Mouse (Mus musculus) kidney, postnatal 0 days (tissue): Measurements from ENCODE around the gene Nhlrc1. TPM values are rescaled to one million over a fixed set of nuclear protein-coding genes. Genes with fewer than 3 reads are reported as not detected.

Experiments used
- ATAC-seq: fragments of 200-750 bp; cut with Nextera tagmentation; replicated peaks from 2 replicates; pipeline ENCODE4 v1.8.0; 2017; ENCODE audit warnings: low read depth, moderate number of reproducible peaks, moderate TSS enrichment, moderate library complexity; ENCODE audit not compliant: low FRiP score
- DNase-seq: peaks from one replicate; pipeline ENCODE4 v3.0.0-alpha.2; 2016; ENCODE audit warnings: low spot score
- H3K27ac ChIP-seq: fragments of 300-500 bp; sonication (generic); 2 replicates; pipeline ENCODE4 v1.5.1; 2014; ENCODE audit warnings: mild to moderate bottlenecking
- H3K27me3 ChIP-seq: fragments of 300-500 bp; sonication (generic); 2 replicates; pipeline ENCODE4 v1.6.1; 2014; ENCODE audit warnings: low read length, mixed read lengths; ENCODE audit not compliant: insufficient read depth
- H3K36me3 ChIP-seq: fragments of 300-500 bp; sonication (generic); 2 replicates; pipeline ENCODE4 v1.6.1; 2014; ENCODE audit warnings: low read length, mixed read lengths; ENCODE audit not compliant: insufficient read depth
- H3K4me1 ChIP-seq: fragments of 300-500 bp; sonication (generic); replicated peaks from 2 replicates; pipeline ENCODE4 v1.6.1; 2014; ENCODE audit warnings: antibody characterized with exemption, low read length, mixed read lengths; ENCODE audit not compliant: insufficient read depth
- H3K4me2 ChIP-seq: fragments of 300-500 bp; sonication (generic); 2 replicates; pipeline ENCODE4 v1.6.1; 2014; ENCODE audit warnings: mild to moderate bottlenecking, low read length, moderate library complexity, mixed read lengths
- H3K4me3 ChIP-seq: fragments of 300-500 bp; sonication (generic); replicated peaks from 2 replicates; pipeline ENCODE4 v1.5.1; 2014; ENCODE audit warnings: low read depth, low read length
- H3K9ac ChIP-seq: fragments of 300-500 bp; sonication (generic); 2 replicates; pipeline ENCODE4 v1.6.1; 2014; ENCODE audit warnings: low read depth, low read length
- H3K9me3 ChIP-seq: fragments of 300-500 bp; sonication (generic); replicated peaks from 2 replicates; pipeline ENCODE4 v1.6.1; 2016; ENCODE audit warnings: low read length, inconsistent platforms, mixed read lengths
- CTCF ChIP-seq: IDR thresholded peaks from 2 replicates; pipeline ENCODE4 v1.5.1; 2016; ENCODE audit warnings: antibody characterized with exemption, low read depth, mild to moderate bottlenecking, moderate library complexity
- WGBS: fragments of 180-500 bp; shearing (Covaris S2); extraction: QIAGEN DNeasy Blood & Tissue Kit; methylation state at CpG from one replicate; pipeline ENCODE4 v1.1.7; 2014; 5-methylcytosine and 5-hydroxymethylcytosine counted together
- polyA plus RNA-seq: library from polyadenylated mRNA; unstranded; fragments of >200 nt; fragmentation: Nextera tagmentation; extraction: Ambion mirVana; gene quantifications from 2 replicates; pipeline ENCODE4 v1.2.1, GENCODE M21; 2015

Gene Nhlrc1
- polyA plus RNA-seq, 1 experiment from 2014 or later: 2.7 TPM

GRCm38 (mm10) chr13:47017259-47017658 lies 2.6 kb upstream of the Nhlrc1 start:
- Histone ChIP-seq H3K27me3 (no peaks in the 10 kb centered on the region), H3K36me3 (no peaks in the 10 kb centered on the region), H3K27ac (no peak overlapping the region), H3K4me3 (no peak overlapping the region), H3K4me2 (no peak overlapping the region), H3K9ac (no peak overlapping the region), H3K4me1 (peaks cover 12% of the 10 kb centered on the region), H3K9me3 (no peaks in the 10 kb centered on the region)
- WGBS: 36% methylated on average over 5 of the region's 5 CpGs
- peak; percentile 90 for DNase-seq
- no peak for ATAC-seq
- TF ChIP-seq CTCF: peak; percentile 93

GRCm38 (mm10) chr13:47015195-47015501 lies 498 bp upstream of the Nhlrc1 start:
- no peak for DNase-seq
- no peak overlapping the region for H3K4me3 ChIP-seq
- no peak overlapping the region for H3K9ac ChIP-seq
- TF ChIP-seq CTCF: no peak
- no peaks in the 10 kb centered on the region for H3K27me3 ChIP-seq
- no peak for ATAC-seq
- no peak overlapping the region for H3K27ac ChIP-seq
- peak overlapping the region; percentile 93 for H3K4me2 ChIP-seq
- H3K9me3 ChIP-seq: peaks cover under 1% of the 10 kb centered on the region; the same call in 1 of the 2 replicates
- no peaks in the 10 kb centered on the region for H3K36me3 ChIP-seq
- peaks cover 12% of the 10 kb centered on the region for H3K4me1 ChIP-seq
- WGBS: 54% methylated on average over 5 of the region's 5 CpGs

GRCm38 (mm10) chr13:47013740-47014139 lies 910 bp downstream of the Nhlrc1 start:
- TF ChIP-seq CTCF: no peak
- no peak overlapping the region for H3K27ac ChIP-seq
- H3K36me3 ChIP-seq: no peaks in the 10 kb centered on the region
- H3K4me1 ChIP-seq: peaks cover 12% of the 10 kb centered on the region
- DNase-seq: no peak
- H3K4me3 ChIP-seq: no peak overlapping the region
- peaks cover 6% of the 10 kb centered on the region; the same call in 1 of the 2 replicates for H3K9me3 ChIP-seq
- H3K4me2 ChIP-seq: peak overlapping the region; percentile 93
- ATAC-seq: no peak
- peak overlapping the region; percentile 49; the same call in 1 of the 2 replicates for H3K9ac ChIP-seq
- no peaks in the 10 kb centered on the region for H3K27me3 ChIP-seq
- 65% methylated on average over 10 of the region's 10 CpGs for WGBS

GRCm38 (mm10) chr13:47001590-47001989 lies 13.1 kb downstream of the Nhlrc1 start:
- WGBS: 94% methylated on average over 4 of the region's 4 CpGs
- Histone ChIP-seq H3K4me1 (no peaks in the 10 kb centered on the region), H3K4me2 (no peak overlapping the region), H3K27me3 (no peaks in the 10 kb centered on the region), H3K36me3 (no peaks in the 10 kb centered on the region), H3K4me3 (no peak overlapping the region), H3K9me3 (no peaks in the 10 kb centered on the region), H3K27ac (no peak overlapping the region), H3K9ac (no peak overlapping the region)
- TF ChIP-seq CTCF: no peak
- no peak for DNase-seq
- ATAC-seq: no peak

- WGBS: 43% methylated on average over 5 of the region's 5 CpGs
- no peak for TF ChIP-seq CTCF
These were observed 15.2 kb downstream of the Nhlrc1 start for GRCm38 (mm10) chr13:46999498-46999897.

GRCm38 (mm10) chr13:46997355-46997754 lies 17.3 kb downstream of the Nhlrc1 start:
- H3K9ac ChIP-seq: no peak overlapping the region
- 60% methylated on average over 4 of the region's 4 CpGs for WGBS
- H3K4me1 ChIP-seq: no peaks in the 10 kb centered on the region
- DNase-seq: no peak
- H3K4me2 ChIP-seq: no peak overlapping the region
- no peaks in the 10 kb centered on the region for H3K36me3 ChIP-seq
- H3K4me3 ChIP-seq: no peak overlapping the region
- no peak for ATAC-seq
- TF ChIP-seq CTCF: no peak
- no peaks in the 10 kb centered on the region for H3K9me3 ChIP-seq
- H3K27ac ChIP-seq: no peak overlapping the region
- H3K27me3 ChIP-seq: no peaks in the 10 kb centered on the region

More at GRCm38 (mm10) chr13:46999498-46999897, 15.2 kb downstream of the Nhlrc1 start:
- H3K36me3 ChIP-seq: no peaks in the 10 kb centered on the region
- DNase-seq (no peak), ATAC-seq (no peak)
- H3K27ac ChIP-seq: no peak overlapping the region
- H3K4me1 ChIP-seq: no peaks in the 10 kb centered on the region
- no peak overlapping the region for H3K4me2 ChIP-seq
- H3K27me3 ChIP-seq: no peaks in the 10 kb centered on the region
- H3K4me3 ChIP-seq: no peak overlapping the region
- no peaks in the 10 kb centered on the region for H3K9me3 ChIP-seq
- H3K9ac ChIP-seq: no peak overlapping the region

GRCm38 (mm10) chr13:46993274-46993551 lies 21.4 kb downstream of the Nhlrc1 start:
- Histone ChIP-seq H3K4me3 (no peak overlapping the region), H3K36me3 (no peaks in the 10 kb centered on the region), H3K27me3 (no peaks in the 10 kb centered on the region), H3K4me2 (no peak overlapping the region), H3K9me3 (no peaks in the 10 kb centered on the region), H3K9ac (no peak overlapping the region), H3K4me1 (no peaks in the 10 kb centered on the region), H3K27ac (no peak overlapping the region)
- ATAC-seq: no peak
- no peak for TF ChIP-seq CTCF
- 83% methylated on average over 2 of the region's 2 CpGs for WGBS
- no peak for DNase-seq
